Mouse (Mus musculus) heart, postnatal 0 days (tissue): ENCODE results near the gene Rgs8. TPM values are rescaled to one million over a fixed set of nuclear protein-coding genes. Genes with fewer than 3 reads are reported as not detected.
A peak's percentile ranks its signal among the peaks of the same experiment; 100 is the strongest.

ENCODE experiments used
- ATAC-seq: fragments of 200-750 bp; cut with Nextera tagmentation; 2 replicates; pipeline ENCODE4 v1.8.0; 2017; ENCODE audit warnings: low read depth, moderate number of reproducible peaks, moderate library complexity; ENCODE audit not compliant: insufficient read depth
- DNase-seq: peaks from one replicate; pipeline ENCODE4 v3.0.0-alpha.2; 2016; ENCODE audit warnings: low spot score
- H3K27ac ChIP-seq: fragments of 300-500 bp; sonication (generic); 2 replicates; pipeline ENCODE4 v1.5.1; 2014; ENCODE audit warnings: low read depth, mild to moderate bottlenecking
- H3K27me3 ChIP-seq: fragments of 300-500 bp; sonication (generic); 2 replicates; pipeline ENCODE4 v1.6.1; 2014; ENCODE audit warnings: low read length, mixed read lengths; ENCODE audit not compliant: control insufficient read depth, insufficient read depth
- H3K36me3 ChIP-seq: fragments of 300-500 bp; sonication (generic); replicated peaks from 2 replicates; pipeline ENCODE4 v1.6.1; 2014; ENCODE audit warnings: low read length, mixed read lengths; ENCODE audit not compliant: control insufficient read depth, insufficient read depth
- H3K4me1 ChIP-seq: fragments of 300-500 bp; sonication (generic); 2 replicates; pipeline ENCODE4 v1.6.1; 2014; ENCODE audit warnings: antibody characterized with exemption; ENCODE audit not compliant: control insufficient read depth, insufficient read depth
- H3K4me2 ChIP-seq: fragments of 300-500 bp; sonication (generic); 2 replicates; pipeline ENCODE4 v1.6.1; 2014; ENCODE audit warnings: low read depth, mild to moderate bottlenecking, low read length, moderate library complexity
- H3K4me3 ChIP-seq: fragments of 300-500 bp; sonication (generic); 2 replicates; pipeline ENCODE4 v1.5.1; 2014; ENCODE audit warnings: low read depth, low read length
- H3K9ac ChIP-seq: fragments of 300-500 bp; sonication (generic); replicated peaks from 2 replicates; pipeline ENCODE4 v1.6.1; 2014; ENCODE audit warnings: low read depth, low read length, mixed read lengths
- H3K9me3 ChIP-seq: fragments of 300-500 bp; sonication (generic); replicated peaks from 2 replicates; pipeline ENCODE4 v1.6.1; 2016; ENCODE audit warnings: low read length; ENCODE audit not compliant: control insufficient read depth
- CTCF ChIP-seq: IDR thresholded peaks from 2 replicates; pipeline ENCODE4 v1.5.1; 2016; ENCODE audit warnings: antibody characterized with exemption, control low read depth, low read depth
- EP300 ChIP-seq: IDR thresholded peaks from 2 replicates; pipeline ENCODE4 v1.6.1; 2016; ENCODE audit warnings: antibody characterized with exemption, low read depth
- WGBS: fragments of 180-500 bp; shearing (Covaris S2); extraction: QIAGEN DNeasy Blood & Tissue Kit; methylation state at CpG from one replicate; pipeline ENCODE4 v1.1.7; 2014; 5-methylcytosine and 5-hydroxymethylcytosine counted together
- polyA plus RNA-seq: library from polyadenylated mRNA; unstranded; fragments of >200 nt; fragmentation: Nextera tagmentation; extraction: Ambion mirVana; gene quantifications from 2 replicates; pipeline ENCODE4 v1.2.1, GENCODE M21; 2015
- total RNA-seq: library from RNA; depleted of rRNA; stranded (reverse); fragments of >200 nt; gene quantifications from 2 replicates; pipeline ENCODE4 v1.2.3, GENCODE M21; 2014; ENCODE audit warnings: low replicate concordance

The Rgs8 gene
- total and polyA plus RNA-seq, 2 experiments from 2014 or later = 0.03 TPM; not detected in 1

DNA sequence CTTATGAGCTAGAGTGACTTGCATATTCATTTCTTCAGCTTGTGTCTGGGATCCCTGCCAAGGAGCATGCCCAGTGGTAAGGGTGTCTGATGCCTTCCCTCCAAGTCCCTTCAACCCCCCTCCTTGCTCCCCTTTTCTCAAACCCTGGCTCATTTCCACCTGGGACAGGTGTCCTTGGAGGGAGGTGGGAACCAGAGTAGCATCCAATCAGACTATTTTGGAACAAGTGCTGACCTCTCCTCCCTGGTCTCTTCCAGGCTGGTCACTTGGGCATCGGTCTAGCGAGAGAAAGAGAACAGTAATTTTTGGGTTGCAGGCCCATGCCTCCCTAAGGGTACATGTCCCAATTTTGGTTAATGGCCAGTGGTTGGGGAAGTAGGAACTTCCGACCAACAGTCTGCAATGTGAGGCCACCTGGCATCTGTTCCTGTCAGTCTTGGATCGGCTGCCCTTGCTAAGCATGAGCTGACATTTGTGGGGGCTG, 14.5 kb downstream of the Rgs8 start:
- DNase-seq (no peak), ATAC-seq (no peak)
- Histone ChIP-seq H3K9me3 (no peaks in the 10 kb centered on the region), H3K36me3 (no peaks in the 10 kb centered on the region), H3K4me1 (no peaks in the 10 kb centered on the region), H3K9ac (no peak overlapping the region), H3K27ac (no peak overlapping the region), H3K27me3 (0 out of 2 replicates have a peak, but pooled peaks cover 9% of the 10 kb centered on the region), H3K4me2 (no peak overlapping the region), H3K4me3 (no peak overlapping the region)
- TF ChIP-seq EP300 (no peak), CTCF (no peak)
- WGBS = 81% methylated on average over 4 of the region's 4 CpGs

DNA sequence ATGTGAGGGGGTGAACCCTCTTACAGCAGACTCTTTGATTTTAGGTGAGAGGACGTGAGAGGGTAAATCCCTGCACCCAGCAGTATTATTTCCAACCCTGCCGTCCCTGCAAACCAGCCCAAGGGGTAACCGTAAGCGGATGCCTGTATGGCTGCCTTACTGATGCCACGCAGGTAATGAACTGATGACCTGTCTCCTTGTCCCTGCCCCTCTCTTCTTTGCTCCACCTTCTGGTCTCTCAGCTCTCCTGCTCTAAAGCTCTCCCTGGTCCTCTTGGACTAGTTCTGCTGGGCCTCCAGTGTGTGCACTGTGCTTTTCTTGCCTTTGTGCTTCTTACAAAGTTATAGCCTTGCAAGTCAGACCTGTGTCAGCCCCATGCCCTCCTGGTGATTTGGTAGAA, 15.0 kb downstream of the Rgs8 start:
- 94% methylated on average over 5 of the region's 5 CpGs for WGBS
- no peak overlapping the region for H3K27ac ChIP-seq
- ATAC-seq = no peak
- peaks cover 3% of the 10 kb centered on the region; the same call in 1 of the 2 replicates for H3K4me1 ChIP-seq
- H3K9me3 ChIP-seq = no peaks in the 10 kb centered on the region
- H3K4me2 ChIP-seq = no peak overlapping the region
- H3K36me3 ChIP-seq = no peaks in the 10 kb centered on the region
- no peak overlapping the region for H3K9ac ChIP-seq
- no peak for DNase-seq
- 0 out of 2 replicates have a peak, but pooled peaks cover 9% of the 10 kb centered on the region for H3K27me3 ChIP-seq
- H3K4me3 ChIP-seq = no peak overlapping the region
- TF ChIP-seq CTCF (no peak), EP300 (no peak)

DNA sequence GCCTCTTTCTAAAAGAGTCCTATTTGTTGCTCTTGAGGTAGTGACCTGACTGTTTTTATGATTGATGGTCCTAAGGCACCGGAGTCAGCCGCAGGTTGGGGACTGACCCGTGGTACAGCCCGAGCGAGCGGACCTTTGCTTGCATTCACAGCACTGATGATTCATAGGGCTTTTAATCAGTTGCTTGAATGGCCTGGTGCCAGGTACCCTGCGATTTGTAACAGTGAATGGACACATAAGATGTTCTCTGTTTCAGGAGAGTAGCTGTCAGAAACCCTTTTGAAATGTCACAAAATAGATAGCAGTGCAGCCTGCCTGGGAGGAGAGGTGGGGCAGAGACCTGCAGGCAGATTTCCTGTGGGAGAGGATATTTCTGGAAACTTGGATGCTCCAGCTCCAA, 16.3 kb downstream of the Rgs8 start:
- TF ChIP-seq EP300 (no peak), CTCF (no peak)
- H3K4me3 ChIP-seq = no peak overlapping the region
- H3K9ac ChIP-seq = no peak overlapping the region
- peaks cover 4% of the 10 kb centered on the region; the same call in 1 of the 2 replicates for H3K4me1 ChIP-seq
- WGBS = 16% methylated on average over 7 of the region's 7 CpGs
- no peak overlapping the region for H3K4me2 ChIP-seq
- ATAC-seq (0 out of 2 replicates have a peak, but pooled peaks have one; percentile 5), DNase-seq (peak; percentile 41)
- 0 out of 2 replicates have a peak, but pooled peaks cover 9% of the 10 kb centered on the region for H3K27me3 ChIP-seq
- no peaks in the 10 kb centered on the region for H3K9me3 ChIP-seq
- no peaks in the 10 kb centered on the region for H3K36me3 ChIP-seq
- H3K27ac ChIP-seq = no peak overlapping the region

DNA sequence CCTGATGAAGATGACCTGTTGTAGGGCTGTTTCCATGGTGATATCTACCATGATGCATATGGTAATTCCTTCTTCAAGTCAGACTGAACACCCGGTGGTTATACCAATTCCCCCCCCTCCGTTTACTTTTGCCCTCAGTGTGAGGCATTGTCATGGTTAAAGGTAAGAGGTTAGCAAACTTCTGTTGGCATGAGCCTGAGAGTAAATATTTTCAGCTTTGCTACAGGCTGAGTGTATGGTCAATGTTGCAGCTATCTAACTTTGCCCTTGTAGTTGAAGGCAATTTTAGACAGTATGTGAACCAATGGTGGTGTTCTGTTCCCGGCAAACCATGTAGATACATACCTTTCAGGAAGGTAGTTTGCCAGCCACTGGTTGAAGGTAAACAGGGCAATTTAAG, 16.9 kb downstream of the Rgs8 start:
- Histone ChIP-seq H3K27ac (no peak overlapping the region), H3K9me3 (no peaks in the 10 kb centered on the region), H3K4me1 (peaks cover 4% of the 10 kb centered on the region; the same call in 1 of the 2 replicates), H3K9ac (no peak overlapping the region), H3K4me3 (no peak overlapping the region), H3K27me3 (0 out of 2 replicates have a peak, but pooled peaks cover 9% of the 10 kb centered on the region), H3K36me3 (no peaks in the 10 kb centered on the region), H3K4me2 (no peak overlapping the region)
- no peak for TF ChIP-seq EP300
- no peak for TF ChIP-seq CTCF
- WGBS = 61% methylated on average over 3 of the region's 3 CpGs
- ATAC-seq (no peak), DNase-seq (no peak)

DNA sequence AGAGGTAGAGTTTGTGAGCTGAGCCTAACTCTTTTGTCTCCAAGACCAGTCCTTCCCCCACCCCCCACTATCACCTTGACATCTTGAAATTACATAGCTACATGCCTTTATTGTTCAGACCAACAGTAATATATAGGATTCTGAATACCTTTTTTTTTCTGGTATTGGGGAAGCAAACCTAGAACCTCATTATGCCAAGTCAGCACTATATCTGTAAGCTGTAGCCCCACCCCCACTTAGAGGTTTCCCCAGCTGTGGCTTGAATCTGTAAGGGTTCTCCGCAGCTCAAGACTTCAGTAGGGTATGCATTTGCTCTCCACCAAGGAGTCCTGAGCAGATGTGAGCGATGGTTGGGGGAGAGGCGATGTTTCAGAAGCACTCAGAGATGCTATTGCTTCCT, 18.5 kb downstream of the Rgs8 start:
- WGBS = 85% methylated on average over 3 of the region's 3 CpGs
- Histone ChIP-seq H3K4me3 (no peak overlapping the region), H3K9ac (no peak overlapping the region), H3K27me3 (0 out of 2 replicates have a peak, but pooled peaks cover 9% of the 10 kb centered on the region), H3K27ac (no peak overlapping the region), H3K4me2 (no peak overlapping the region), H3K36me3 (no peaks in the 10 kb centered on the region), H3K9me3 (no peaks in the 10 kb centered on the region), H3K4me1 (peaks cover 4% of the 10 kb centered on the region; the same call in 1 of the 2 replicates)
- ATAC-seq (no peak), DNase-seq (no peak)
- TF ChIP-seq EP300 = no peak

DNA sequence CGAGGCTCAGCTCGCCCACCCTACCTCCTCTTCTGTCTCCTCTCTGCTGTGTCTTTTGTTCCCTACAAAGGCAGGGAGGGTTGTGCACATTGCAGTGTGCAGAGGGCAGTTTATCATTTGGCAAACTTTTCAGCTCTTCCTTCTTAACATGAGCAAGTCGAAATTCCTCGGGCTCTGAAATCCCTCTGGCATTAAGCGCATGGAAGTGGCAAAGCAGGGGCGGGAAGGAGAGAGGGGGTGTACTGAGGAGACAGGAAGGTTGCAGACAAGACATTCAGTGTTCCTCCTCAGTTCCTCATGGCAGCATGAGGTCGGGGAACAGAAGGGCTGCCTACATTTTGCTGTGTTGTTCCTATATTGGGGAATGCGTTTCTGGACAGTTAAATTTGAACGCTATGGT, 19.9 kb downstream of the Rgs8 start:
- no peak for TF ChIP-seq CTCF
- no peak for TF ChIP-seq EP300
- Histone ChIP-seq H3K9ac (no peak overlapping the region), H3K4me2 (no peak overlapping the region), H3K4me3 (no peak overlapping the region), H3K9me3 (no peaks in the 10 kb centered on the region), H3K27me3 (0 out of 2 replicates have a peak, but pooled peaks cover 7% of the 10 kb centered on the region), H3K36me3 (no peaks in the 10 kb centered on the region), H3K27ac (no peak overlapping the region), H3K4me1 (peaks cover 4% of the 10 kb centered on the region; the same call in 1 of the 2 replicates)
- no peak for ATAC-seq
- WGBS = 59% methylated on average over 9 of the region's 9 CpGs
- DNase-seq = no peak
